Mouse (Mus musculus): ENCODE measurements around the gene Ccdc171.

- TF ChIP-seq CTCF (IDR thresholded peaks at IDR 0.05; ENCODE audit: borderline replicate concordance, extremely low read depth, insufficient read depth, insufficient read length) (no peak), POLR2A (IDR thresholded peaks at IDR 0.05; ENCODE audit: borderline replicate concordance, extremely low read depth, insufficient read depth, insufficient read length, poor library complexity, severe bottlenecking) (no peak)
These were observed 313.7 kb downstream of the Ccdc171 start for GRCm38 (mm10) chr4:83839077-83839476.

All from brain, embryonic 14.5 days (tissue).